Mouse (Mus musculus) cerebellum, adult 2 months (tissue): ENCODE measurements around the gene Ccdc155. TPM values are rescaled to one million over a fixed set of nuclear protein-coding genes. Genes with fewer than 3 reads are reported as not detected.
A peak's percentile ranks its signal among the peaks of the same experiment; 100 is the strongest.

Experiments used
- DNase-seq, 2 experiments: peaks; one replicate each; pipeline ENCODE4 v3.0.0; 2021
- H3K27ac ChIP-seq: fragments of 200-500 bp; 2 replicates; pipeline ENCODE4 v1.5.1; 2012; ENCODE audit warnings: low read length, control low read depth, inconsistent platforms; ENCODE audit not compliant: insufficient read depth
- H3K27me3 ChIP-seq: fragments of 200-500 bp; 2 replicates; pipeline ENCODE4 v1.6.1; 2012; ENCODE audit warnings: inconsistent platforms, mild to moderate bottlenecking, low read length, moderate library complexity; ENCODE audit not compliant: control insufficient read depth, insufficient read depth
- H3K4me1 ChIP-seq: fragments of 200-500 bp; 2 replicates; pipeline ENCODE4 v1.6.1; 2011; ENCODE audit warnings: low read length; ENCODE audit not compliant: control insufficient read depth, insufficient read depth
- H3K4me3 ChIP-seq: fragments of 200-500 bp; replicated peaks from 2 replicates; pipeline ENCODE3; 2011; ENCODE audit warnings: mild to moderate bottlenecking, low read depth, low read length, control low read depth; ENCODE audit not compliant: insufficient read depth
- CTCF ChIP-seq: fragments of 200-500 bp; IDR thresholded peaks from 2 replicates; pipeline ENCODE4 v1.5.1; 2011; ENCODE audit warnings: low read depth, mild to moderate bottlenecking, control low read depth, low read length, moderate library complexity, borderline replicate concordance; ENCODE audit not compliant: insufficient read depth
- POLR2A ChIP-seq: fragments of 200-500 bp; IDR thresholded peaks from 2 replicates; pipeline ENCODE4 v1.6.1; 2011; ENCODE audit warnings: low read length, control low read depth, borderline replicate concordance; ENCODE audit not compliant: insufficient read depth
- WGBS: fragments of 180-500 bp; shearing (Covaris S2); methylation state at CpG from one replicate; pipeline ENCODE4 v1.1.7; 2018; 5-methylcytosine and 5-hydroxymethylcytosine counted together
- polyA plus RNA-seq: library from polyadenylated mRNA; depleted of rRNA; stranded (reverse); fragments of >200 nt; gene quantifications from 2 replicates; pipeline ENCODE4 v1.2.3, GENCODE M21; 2012

Gene Ccdc155
- polyA plus RNA-seq, 1 experiment = 1.9 TPM

DNA sequence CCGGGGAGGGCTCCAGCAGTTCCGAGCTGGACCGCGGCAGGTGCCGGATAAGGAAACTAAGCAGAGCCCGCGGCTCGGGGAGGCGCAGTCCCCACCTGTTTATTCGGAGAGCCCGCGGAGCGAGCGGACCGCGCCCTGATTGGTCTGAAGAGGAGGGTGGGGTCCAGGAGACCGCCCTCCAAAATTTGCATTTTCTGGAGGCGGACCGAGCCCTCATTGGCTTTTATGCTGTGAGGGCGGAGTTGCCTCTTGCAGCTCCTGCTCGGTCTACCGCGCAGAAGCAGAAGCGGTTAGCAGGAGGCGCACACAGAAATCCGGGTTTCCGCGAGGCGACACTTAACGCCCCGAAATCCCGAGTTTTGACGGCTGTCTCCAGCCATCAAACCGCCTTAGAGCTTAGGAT is 22.5 kb downstream of the Ccdc155 start:
- H3K4me3 ChIP-seq = peak overlapping the region; percentile 50
- H3K27ac ChIP-seq = peak overlapping the region; percentile 21; the same call in 1 of the 2 replicates
- under 1% methylated on average over 34 of the region's 34 CpGs for WGBS
- 0 out of 2 replicates have a peak, but pooled peaks cover 6% of the 10 kb centered on the region for H3K4me1 ChIP-seq
- no peaks in the 10 kb centered on the region for H3K27me3 ChIP-seq
- TF ChIP-seq POLR2A (peak; percentile 73; the same call in 1 of the 2 replicates), CTCF (no peak)
- peak; percentile 88 to 93 for DNase-seq

DNA sequence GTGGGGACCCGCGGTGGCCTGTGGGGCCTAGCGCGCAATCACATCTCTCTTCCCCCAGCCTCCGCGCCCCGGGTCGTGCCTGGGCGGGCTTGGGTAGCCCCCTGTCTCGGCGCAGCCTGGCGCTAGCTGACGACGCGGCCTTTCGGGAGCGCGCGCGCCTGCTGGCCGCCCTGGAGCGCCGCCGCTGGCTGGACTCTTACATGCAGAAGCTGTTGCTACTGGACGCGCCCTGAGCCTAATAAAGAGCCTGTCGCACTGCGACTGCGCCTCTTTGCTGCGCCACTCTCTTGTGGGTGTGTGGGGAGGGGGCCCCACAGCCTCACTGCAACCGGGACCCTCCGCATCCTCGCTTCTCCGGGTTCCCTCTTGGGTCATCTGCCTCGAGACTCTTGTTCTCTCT is 23.2 kb downstream of the Ccdc155 start:
- no peak overlapping the region for H3K4me3 ChIP-seq

DNA sequence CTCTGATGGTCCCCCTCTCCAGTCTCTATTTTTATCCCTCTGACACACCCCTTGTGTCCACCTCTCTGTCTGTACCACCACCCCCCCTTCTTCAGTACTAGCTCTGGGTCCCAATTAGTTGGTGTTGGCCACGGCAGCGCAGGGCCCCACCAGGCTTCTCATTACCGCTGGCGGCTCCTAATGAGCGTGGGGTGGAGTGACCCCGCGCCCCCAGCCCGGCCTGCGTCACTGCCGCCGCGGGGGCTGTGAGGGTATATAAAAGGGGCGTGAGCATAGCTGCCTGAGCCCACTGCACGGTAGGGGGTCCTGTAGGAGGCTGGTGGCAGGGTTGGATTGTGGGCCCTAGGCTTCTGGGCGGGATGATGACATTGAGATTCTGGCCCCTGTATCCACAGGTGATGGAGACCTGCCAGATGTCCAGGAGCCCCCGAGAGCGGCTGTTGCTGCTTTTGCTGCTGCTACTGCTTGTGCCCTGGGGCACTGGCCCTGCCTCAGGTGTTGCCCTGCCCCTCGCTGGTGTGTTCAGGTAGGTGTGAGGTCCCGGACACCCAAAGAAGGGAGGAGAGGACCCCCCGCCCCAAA is 23.7 kb downstream of the Ccdc155 start, which contains the start of gene Pth2:
TSS of gene Pth2 (plus strand) at position 100 of the 582 bp plus-strand sequence.
- WGBS = 18% methylated on average over 20 of the region's 20 CpGs
- Histone ChIP-seq H3K4me1 (peaks cover 11% of the 10 kb centered on the region), H3K27me3 (no peaks in the 10 kb centered on the region), H3K27ac (no peak within 1 kb of the TSS), H3K4me3 (no peak within 1 kb of the TSS)
- DNase-seq = no peak
- TF ChIP-seq CTCF = no peak
- no peak for TF ChIP-seq POLR2A

More for the DNA sequence above, 23.2 kb downstream of the Ccdc155 start:
- Histone ChIP-seq H3K4me1 (peaks cover 6% of the 10 kb centered on the region; the same call in 1 of the 2 replicates), H3K27me3 (no peaks in the 10 kb centered on the region), H3K27ac (no peak overlapping the region)
- TF ChIP-seq POLR2A = no peak
- no peak for DNase-seq
- WGBS = 3% methylated on average over 35 of the region's 35 CpGs

DNA sequence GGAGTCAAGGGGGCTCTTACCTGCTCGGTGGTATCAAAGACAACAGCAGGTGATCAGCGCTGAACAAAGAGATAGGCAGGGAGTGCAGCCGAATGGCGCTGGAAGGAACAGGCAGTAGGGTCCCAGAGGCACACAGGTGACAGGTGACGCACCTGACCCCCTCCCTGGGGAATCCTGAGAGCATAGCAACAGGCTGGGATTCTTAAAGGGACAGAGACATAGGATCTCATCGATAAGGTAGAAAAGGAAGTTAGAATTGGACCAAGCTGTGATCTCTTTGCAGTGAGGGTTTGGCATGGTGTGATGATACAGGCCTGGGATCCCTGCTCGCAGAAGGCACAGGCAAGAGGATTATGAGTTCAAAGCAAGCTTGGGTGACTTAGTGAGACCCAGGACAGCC is 25.2 kb downstream of the Ccdc155 start, which contains the start of gene Gfy:
TSS of gene Gfy (minus strand) at position 101 of the 400 bp plus-strand sequence.
- no peak for DNase-seq
- Histone ChIP-seq H3K27ac (no peak within 1 kb of the TSS), H3K4me3 (no peak within 1 kb of the TSS), H3K27me3 (no peaks in the 10 kb centered on the region; the same call in 1 of the 2 replicates), H3K4me1 (peaks cover 14% of the 10 kb centered on the region)
- no peak for TF ChIP-seq POLR2A
- TF ChIP-seq CTCF = no peak
- WGBS = 41% methylated on average over 7 of the region's 7 CpGs

DNA sequence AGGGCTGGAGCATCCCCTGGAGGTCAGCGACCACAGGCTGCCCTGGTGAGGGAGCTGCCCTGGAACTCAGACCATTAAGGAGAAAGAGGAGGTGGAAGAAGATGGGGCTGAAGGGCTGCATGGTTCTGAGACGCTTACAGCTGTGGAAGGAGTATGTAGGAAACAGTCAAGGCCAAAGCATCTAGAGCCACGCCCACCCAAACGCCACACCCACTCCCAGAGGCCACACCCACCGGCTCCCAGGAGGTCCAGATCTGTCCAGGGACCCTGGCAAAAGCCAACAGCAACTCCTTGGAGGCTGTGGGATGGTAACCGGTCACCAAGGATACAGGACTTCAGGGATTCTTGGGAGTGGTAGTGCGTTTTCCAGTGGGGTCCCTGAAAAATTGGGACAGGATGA is 26.1 kb downstream of the Ccdc155 start:
- no peak overlapping the region for H3K4me3 ChIP-seq
- peaks cover 14% of the 10 kb centered on the region for H3K4me1 ChIP-seq
- 32% methylated on average over 7 of the region's 7 CpGs for WGBS
- H3K27ac ChIP-seq = no peak overlapping the region
- no peaks in the 10 kb centered on the region; the same call in 1 of the 2 replicates for H3K27me3 ChIP-seq
- TF ChIP-seq POLR2A = no peak
- no peak for DNase-seq

DNA sequence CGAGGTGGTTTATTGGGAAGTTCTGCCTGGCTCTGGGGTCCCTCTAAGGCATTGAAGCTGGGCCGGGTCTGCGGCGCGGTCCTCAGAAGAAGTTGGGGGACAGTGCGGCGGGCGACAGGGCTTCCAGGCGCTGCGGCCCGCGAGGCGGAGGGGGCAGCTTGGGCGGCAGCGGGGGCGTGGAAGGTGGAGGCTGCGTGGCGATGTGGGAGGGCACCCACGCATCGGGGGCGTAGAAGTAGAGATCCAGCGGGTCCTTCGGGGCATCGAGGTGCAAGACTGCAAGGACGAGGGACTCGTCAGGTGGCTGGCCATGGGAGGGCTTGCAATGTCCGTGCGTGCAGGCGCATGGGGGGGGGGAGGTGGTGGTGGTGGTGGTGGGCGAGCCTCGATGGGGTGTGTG is 28.3 kb downstream of the Ccdc155 start:
- no peak overlapping the region for H3K4me3 ChIP-seq
- peak in 1 of 2 experiments; percentile 46 for DNase-seq
- peaks cover 12% of the 10 kb centered on the region for H3K4me1 ChIP-seq
- no peak for TF ChIP-seq CTCF
- TF ChIP-seq POLR2A = no peak; the same call in 1 of the 2 replicates
- no peaks in the 10 kb centered on the region; the same call in 1 of the 2 replicates for H3K27me3 ChIP-seq
- WGBS = 3% methylated on average over 29 of the region's 31 CpGs
- H3K27ac ChIP-seq = no peak overlapping the region

DNA sequence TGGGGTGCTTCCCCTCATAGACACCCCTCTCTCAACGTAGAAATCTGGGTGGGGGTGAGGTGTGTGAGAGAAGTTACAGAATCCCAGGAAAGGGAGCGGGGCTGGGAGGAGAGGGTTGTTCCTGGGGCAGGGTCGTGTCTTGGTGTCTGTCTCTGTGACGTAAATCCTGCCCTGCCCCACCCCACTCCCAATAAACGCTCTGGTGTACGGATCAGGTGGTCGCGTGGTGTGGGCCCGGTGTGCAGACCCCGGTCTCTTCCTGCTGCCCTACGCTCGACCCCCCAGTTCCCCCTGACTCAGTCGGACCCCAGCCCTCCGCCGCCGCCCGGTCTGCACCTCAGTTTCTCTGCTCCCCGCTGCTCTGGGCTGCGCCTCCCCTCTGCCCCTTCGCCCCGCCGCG is 28.8 kb downstream of the Ccdc155 start:
- DNase-seq = no peak
- Histone ChIP-seq H3K27me3 (no peaks in the 10 kb centered on the region; the same call in 1 of the 2 replicates), H3K27ac (no peak overlapping the region), H3K4me3 (no peak overlapping the region), H3K4me1 (peaks cover 12% of the 10 kb centered on the region)
- TF ChIP-seq CTCF (no peak), POLR2A (peak; percentile 32; the same call in 1 of the 2 replicates)
- WGBS = 4% methylated on average over 23 of the region's 23 CpGs

DNA sequence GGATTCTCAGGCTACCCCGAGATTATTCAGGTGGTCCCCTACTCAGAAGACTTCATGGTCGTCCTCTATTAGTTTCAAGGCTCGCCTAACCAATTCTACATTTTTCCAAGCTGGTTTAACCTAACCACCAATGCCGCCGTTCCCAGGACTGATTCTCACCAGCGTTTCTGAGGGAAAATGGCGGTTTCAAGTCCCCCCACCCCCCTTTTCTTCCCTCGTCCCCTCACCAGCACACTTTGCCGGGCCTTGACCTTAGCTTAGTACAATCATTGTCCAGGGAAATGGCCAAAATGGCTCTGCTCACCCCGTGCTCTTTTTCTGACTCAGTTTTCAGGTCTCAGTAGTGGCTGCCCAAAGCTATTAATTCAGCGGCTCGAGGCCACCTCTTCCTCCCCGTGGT is 29.3 kb downstream of the Ccdc155 start:
- H3K4me1 ChIP-seq = peaks cover 14% of the 10 kb centered on the region
- no peaks in the 10 kb centered on the region; the same call in 1 of the 2 replicates for H3K27me3 ChIP-seq
- DNase-seq = no peak
- WGBS = 21% methylated on average over 13 of the region's 13 CpGs
- H3K27ac ChIP-seq = no peak overlapping the region
- no peak overlapping the region for H3K4me3 ChIP-seq
- TF ChIP-seq POLR2A (no peak), CTCF (no peak)
